In the genomic region with DNA sequence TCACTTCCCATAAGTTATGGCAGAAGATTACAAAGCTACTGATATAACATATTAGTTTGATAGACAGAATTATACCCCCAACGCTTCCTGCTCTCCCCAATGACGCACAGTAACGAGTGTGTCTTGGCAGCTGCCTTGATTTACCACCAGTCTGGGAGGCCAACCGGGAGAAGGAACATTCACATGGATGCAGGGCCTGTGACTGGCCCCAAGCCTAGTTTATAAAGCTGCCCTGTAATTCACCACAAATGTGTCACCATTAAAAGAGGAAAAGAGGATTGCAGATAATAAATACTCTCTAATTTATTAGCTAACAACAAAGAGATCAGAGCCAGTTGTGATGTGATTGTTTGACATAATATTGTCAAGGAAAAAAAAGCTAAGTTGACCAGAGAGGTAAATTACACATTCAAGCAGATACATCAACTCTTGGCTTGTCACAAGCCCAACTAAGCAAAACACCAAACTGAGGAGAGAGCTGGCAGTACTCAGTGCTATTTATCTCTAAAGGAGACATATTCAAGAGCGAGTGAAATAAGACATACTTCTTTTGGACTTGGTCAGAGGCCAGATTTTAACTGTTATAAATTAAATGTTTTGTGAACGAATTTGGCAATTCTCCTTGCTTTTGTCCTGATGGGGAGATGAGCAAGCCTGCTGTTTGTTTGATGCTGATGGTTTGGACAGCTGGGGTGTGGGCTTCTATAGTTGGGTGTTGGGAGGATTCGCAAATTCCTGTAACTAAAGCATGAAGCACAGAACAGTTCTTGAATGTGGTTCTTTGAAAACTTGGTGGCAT, we compare ENCODE assay signal across 8 mouse cellular contexts.
A peak's percentile ranks its signal among the peaks of the same experiment; 100 is the strongest.
DNase-seq lines count a peak whose midpoint lies in the region; ATAC-seq lines count a peak whose summit lies in the region.
"Had no signal": no experiment of that assay in that cellular context is flagged by ENCODE, and none has a peak within 500 bp of the region (broad histone marks: within the 10 kb centered on the region; RNA-seq: fewer than 3 reads in every experiment).

No protein-coding gene starts in this region.

- H3K4me3 ChIP-seq in kidney, embryonic 15.5 days (replicated peaks), result no peak overlapping the region

- H3K4me2 ChIP-seq in kidney, embryonic 15.5 days, result no peak overlapping the region

- intact Hi-C loops in left cerebral cortex, postnatal 36 days (cut with DNase I), result no loop called here

- H3K27me3 ChIP-seq in kidney, embryonic 15.5 days, result no peaks in the 10 kb centered on the region

- H3K9ac ChIP-seq in kidney, embryonic 15.5 days, result no peak overlapping the region

- peaks cover 27% of the 10 kb centered on the region for H3K4me1 ChIP-seq in kidney, embryonic 15.5 days

- no peaks in the 10 kb centered on the region for H3K9me3 ChIP-seq in kidney, embryonic 15.5 days (replicated peaks)

- no peaks in the 10 kb centered on the region for H3K36me3 ChIP-seq in kidney, embryonic 15.5 days

- DNase-seq in adrenal gland, postnatal 14 days, result peak; percentile 75
- DNase-seq in embryo, embryonic 10.5 days (ENCODE audit: low spot score), result peak; percentile 62
- DNase-seq in lung, postnatal 4 days, result peak; percentile 75 to 89
- no peak for DNase-seq in left cerebral cortex, postnatal 36 days (ENCODE audit: low spot score in 2 of 2)
- no peak for DNase-seq in retina, postnatal 1 day
- DNase-seq: thymus, adult 18-20 months had no signal

- peak; percentile 93 for ATAC-seq in kidney, embryonic 15.5 days (replicated peaks; ENCODE audit: low FRiP score)
- no peak for ATAC-seq in monocyte, adult 5-6 weeks (replicated peaks; ENCODE audit: insufficient number of reproducible peaks, low FRiP score, low TSS enrichment, poor library complexity, severe bottlenecking)

- WGBS in kidney, embryonic 15.5 days, result 22% methylated on average over 7 of the region's 7 CpGs

- peak overlapping the region; percentile 91 for H3K27ac ChIP-seq in kidney, embryonic 15.5 days

Comparison
In these comparisons a context has a peak if more than half of its experiments do, and no peak if none do; other contexts are left out.
1. DNase-seq: peak in adrenal gland, postnatal 14 days (single experiment), embryo, embryonic 10.5 days (single experiment) and lung, postnatal 4 days (2 of 2); none in left cerebral cortex, postnatal 36 days (0 of 2) and retina, postnatal 1 day (single experiment).